Mouse (Mus musculus) frontal cortex, postnatal 14 days (tissue): ENCODE measurements around the gene Hlx.
A peak's percentile ranks its signal among the peaks of the same experiment; 100 is the strongest.

ENCODE experiments used
- DNase-seq, 2 experiments: peaks; one replicate each; pipeline ENCODE4 v3.0.0; 2022; ENCODE audit warnings: low spot score in 2 of 2

The Hlx gene

GRCm38 (mm10) chr1:184733300-184734066 is 1.1 kb upstream of the Hlx start:
- DNase-seq = no peak

DNA sequence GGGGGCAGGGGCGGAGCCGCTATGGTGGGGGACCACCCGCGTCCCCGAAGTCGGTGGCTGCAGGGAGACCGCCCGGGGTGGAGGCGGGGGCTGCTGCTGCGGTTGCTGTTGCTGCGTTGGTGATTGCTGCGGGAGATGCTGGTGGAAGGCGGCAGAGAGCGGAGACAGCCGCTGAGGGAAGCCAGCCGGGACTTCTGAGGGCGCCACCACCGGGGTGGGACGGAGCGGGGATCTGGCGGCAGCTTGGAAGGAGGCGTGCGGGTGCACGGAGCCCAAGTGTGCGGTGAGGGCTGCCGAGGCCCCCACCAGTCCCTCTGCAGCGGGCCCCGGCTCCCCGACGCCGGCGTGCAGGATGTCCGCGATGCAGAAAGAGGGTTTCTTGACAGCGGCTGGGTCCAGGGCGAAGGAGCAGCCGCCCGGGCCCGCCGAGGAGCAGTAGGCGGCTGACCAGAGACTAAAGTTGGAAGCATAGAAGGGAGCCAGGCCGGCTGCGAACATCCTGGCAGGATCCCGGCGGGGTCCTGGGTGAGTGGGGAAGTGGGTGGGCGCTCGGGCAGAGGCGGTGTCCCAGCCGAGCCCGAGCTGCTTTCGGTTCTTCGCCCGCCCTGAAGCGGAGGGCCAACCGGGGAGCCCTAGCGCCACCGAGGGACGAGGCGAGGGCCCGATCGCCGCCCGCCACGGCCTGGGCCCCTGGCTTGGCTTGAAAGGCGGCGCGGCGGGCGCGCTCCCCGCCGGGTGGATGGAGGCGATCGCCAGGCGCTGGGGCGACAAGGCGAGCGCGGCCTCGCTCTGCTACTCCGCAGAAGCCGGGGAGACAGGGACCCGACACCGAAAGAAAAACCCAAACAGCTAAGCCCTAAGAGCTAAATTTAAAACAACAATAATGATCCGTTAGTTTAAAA is 524 bp downstream of the Hlx start:
- no peak for DNase-seq

DNA sequence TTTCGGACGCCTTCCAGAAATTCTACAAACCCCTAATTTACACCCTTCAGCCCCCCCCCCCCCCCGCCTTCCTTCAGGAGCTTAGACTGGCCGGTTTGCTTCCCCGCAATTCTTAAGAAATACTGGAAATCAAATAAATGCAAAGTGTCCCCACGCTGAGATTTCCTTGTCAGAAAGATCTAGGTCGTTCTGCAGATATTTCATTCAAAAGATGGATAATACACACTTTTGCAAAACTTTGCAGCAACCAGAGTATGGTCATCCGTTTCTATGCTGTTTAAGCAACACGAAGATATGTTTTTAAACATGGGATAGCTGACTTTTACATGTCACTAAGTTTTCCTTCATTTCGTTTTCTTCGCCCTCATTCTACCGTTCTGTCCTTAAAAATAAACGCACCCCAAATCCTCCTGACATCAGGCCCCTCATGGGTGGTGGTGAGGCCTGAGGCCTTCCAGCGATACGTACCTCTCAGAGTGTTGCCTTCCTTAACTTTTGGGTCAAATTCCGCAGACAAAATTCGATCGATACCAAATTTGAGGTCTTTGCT is 1.3 kb downstream of the Hlx start:
- no peak for DNase-seq

DNA sequence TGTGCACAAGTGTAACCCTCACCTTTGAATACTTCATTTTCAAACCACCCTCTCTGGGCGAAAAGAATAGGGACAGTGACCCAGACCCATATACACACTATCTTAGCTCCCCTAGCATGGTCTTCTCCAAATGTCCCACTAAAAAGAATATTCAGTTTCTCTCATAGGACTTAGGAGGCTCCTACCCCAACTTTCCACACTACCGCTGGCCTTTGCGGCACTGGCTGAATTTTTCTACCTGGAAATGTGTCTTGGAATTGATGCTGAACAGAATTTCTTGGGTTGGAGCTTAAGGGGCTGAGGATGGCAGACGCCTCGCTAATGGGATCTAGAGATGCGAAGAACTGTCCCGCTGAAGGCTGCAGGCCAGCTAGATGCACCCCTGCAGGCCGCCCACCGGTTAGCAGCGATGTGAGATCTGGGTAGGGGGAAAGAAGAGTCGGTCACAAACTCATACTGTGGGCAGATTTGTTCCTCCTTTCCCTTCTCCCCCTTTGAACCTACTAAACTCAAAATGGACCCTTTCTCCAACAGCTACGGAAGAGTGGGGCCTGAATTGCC is 1.9 kb downstream of the Hlx start:
- DNase-seq = no peak

- no peak for DNase-seq
These were observed 2.9 kb downstream of the Hlx start for GRCm38 (mm10) chr1:184729357-184730140.

GRCm38 (mm10) chr1:184728561-184729115 is 3.8 kb downstream of the Hlx start:
- no peak for DNase-seq

DNA sequence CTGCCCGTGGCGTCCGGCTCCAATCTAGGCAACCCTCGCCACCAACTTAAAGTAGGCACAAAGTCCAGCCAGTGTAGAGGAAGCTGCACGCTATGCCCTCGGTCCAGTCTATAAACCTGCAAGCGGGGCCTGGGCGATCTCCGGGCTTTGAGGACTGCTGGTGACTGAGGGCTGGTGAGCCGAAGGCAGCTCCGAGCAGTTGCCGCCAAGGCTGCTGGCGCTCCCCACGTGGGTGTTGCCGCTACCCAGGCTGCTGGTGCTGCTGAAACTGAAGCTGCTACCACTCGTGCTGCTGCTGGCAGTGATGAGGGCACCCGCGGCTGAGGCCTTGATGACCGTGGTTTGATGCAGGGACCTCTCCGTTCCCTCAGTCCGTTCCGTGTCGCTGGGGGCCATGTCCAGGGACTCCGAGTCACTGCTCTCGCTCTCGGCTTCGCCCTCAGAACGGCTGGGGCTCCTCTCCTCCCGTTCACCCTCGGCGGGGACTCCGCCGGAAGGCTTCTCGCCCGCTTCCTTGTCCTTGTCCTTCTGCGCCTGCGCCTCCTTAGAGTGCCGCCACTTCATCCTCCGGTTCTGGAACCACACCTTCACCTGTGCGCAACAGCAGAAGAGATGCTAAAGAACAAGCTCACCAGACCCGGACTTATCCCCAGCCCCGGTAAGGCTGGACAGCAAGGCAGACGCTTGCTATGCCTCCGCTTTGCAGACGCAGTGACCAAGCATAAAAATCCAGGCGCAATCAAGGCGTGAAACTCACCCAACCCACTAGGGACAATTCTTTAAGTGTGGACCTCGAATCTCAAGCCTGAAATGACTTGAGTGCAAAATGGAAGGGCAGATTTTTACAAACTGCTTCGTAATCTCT is 4.8 kb downstream of the Hlx start:
- peak in 1 of 2 experiments; percentile 19 for DNase-seq

- no peak for DNase-seq
These were observed 5.7 kb downstream of the Hlx start for GRCm38 (mm10) chr1:184726576-184727300.

DNA sequence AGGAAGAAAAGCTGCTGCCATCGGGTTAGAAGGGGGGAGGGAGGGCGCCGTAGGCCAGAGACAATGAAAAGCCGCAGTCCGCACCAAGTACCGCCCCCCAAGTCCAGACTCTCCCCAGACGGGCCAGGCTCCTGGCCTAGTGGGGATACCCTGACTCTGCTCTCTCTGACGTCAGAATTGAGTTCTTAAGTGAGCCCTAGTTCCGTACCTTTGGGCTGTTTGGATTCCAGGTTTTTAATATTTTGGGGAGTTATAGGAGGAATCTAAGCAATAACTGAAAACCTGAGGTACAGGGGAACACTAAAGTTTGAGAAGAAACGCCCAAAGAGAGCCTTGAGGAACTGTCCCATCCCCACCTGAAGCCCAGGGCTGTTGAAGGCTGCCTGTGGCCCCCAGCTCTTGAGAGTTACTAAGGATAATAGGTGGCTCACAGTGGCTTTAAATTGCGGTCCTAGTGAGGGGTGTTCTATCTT is 7.1 kb downstream of the Hlx start:
- DNase-seq = no peak

GRCm38 (mm10) chr1:184724551-184725317 is 7.7 kb downstream of the Hlx start:
- no peak for DNase-seq

GRCm38 (mm10) chr1:184723899-184724298 is 8.5 kb downstream of the Hlx start:
- no peak for DNase-seq

GRCm38 (mm10) chr1:184721121-184721520 is 11.3 kb downstream of the Hlx start:
- no peak for DNase-seq

DNA sequence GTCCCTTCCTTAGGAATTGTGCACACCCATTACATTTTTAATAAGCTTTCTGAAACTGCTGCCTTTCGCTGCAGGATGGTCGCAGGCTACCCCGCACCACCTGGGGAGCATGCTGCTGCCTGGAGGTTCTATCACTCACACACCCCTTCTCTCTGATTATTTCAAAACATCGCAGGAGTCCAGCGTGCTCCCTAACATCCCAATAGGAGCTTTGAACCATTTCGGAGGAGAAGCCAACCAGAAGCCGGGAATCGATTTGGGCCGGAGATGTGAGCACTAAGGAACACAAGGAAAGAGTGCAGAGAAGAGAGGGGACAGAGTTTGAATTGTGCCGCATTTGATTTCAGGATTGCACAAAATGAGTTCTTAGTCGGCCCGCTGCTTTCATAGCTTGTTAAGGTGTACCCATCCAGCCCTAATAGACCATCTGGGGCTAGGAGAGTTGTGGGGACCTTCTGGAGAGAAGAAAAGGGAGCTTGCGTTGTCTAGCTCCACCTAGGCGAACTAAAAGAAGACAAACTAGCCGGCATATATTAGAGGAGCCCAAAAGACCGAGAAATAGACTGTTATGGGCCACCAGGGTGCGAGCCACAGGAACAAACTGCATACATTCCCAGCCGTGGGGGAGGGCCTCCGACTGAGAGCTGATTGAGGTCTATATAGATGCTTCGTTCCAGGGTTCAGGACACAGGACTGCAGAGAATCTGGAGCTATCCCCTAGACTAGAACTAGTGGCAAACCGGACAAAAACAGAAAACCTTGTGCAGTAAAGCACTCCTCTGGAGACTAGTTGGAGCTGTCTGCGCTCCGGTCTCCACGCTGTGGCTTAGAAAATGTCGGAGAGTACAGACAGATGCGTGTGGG is 12.0 kb downstream of the Hlx start:
- DNase-seq = no peak

DNA sequence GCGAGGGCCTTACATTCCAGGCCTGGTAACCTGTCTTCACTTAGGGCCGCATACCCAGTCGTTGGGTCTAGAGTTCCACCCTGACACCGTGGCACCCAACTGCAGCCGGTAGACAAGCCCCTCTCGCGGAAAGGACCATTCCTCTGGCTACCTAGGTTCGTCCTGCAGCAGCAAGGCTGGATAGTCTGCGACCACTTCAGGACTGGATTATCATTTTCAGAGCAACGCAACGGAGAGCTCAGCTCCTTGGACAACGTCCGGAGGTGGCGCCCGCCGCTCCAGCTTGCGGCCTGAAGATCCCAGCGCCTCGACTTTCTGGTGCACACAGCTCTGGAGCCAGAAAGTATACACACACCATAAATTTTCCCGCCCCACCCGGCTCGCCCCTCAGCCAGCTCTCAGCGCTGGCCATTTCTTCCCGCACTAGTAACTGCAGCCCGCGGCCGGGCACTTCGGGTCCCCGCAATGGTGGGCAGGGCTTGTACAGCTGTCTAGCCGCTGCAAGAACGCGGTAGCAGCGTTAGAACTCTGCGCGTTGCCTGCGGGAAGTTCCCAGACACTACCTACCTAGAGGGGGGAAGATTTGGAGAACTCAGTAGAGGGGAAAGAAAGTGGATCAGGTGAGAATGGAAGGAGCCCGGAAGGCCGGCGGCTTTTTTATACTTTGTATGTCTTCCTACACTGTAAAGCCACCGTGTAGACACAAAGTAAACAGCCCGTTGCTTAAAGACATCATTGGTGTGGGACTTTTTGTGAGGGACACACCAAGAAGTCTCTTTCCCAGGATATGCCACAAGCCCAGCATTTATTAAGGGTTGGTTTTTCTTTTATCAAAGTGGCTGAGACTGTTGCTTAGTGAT is 13.9 kb downstream of the Hlx start:
- DNase-seq = no peak

GRCm38 (mm10) chr1:184717691-184718200 is 14.7 kb downstream of the Hlx start:
- DNase-seq = no peak

DNA sequence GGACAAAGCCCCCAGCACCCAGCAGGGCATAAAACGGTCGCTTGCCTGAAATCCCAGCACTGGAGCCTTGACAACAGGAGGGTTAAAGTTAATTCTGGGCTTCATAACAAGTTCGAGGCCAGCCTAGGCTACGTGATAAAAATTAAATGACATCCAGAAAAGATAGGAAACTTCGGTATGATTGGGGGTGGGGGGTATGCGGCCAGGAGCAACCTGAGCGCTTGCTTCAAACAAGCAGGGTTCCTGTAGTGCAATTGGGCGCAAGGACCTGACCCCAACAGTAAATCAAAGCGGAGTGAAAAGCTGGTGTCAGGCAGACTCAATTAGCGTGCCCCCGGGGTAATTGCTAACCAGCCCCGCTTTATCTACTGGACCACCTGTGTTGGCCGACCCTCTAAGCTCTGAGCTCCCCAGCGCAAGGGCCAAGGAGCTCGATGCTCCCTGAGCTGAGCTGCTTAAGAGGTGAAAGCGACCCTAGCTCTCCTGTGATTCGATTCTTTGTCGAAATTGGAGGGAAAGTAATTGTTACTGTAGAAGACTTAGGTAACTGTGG is 15.3 kb downstream of the Hlx start:
- no peak for DNase-seq
